Mouse (Mus musculus): ENCODE results near the gene Plekhg3. TPM values are rescaled to one million over a fixed set of nuclear protein-coding genes. Genes with fewer than 3 reads are reported as not detected.

The Plekhg3 gene
- polyA plus RNA-seq, 1 experiment = 11.2 TPM

- Histone ChIP-seq H3ac (ENCODE audit: control insufficient read depth, insufficient read length) (no peak overlapping the region), H3K79me2 (ENCODE audit: control insufficient read depth, insufficient read depth) (no peaks in the 10 kb centered on the region), H3K27me3 (ENCODE audit: control insufficient read depth, insufficient read depth, insufficient read length) (peaks cover 43% of the 10 kb centered on the region), H3K36me3 (ENCODE audit: control insufficient read depth, insufficient read depth) (no peaks in the 10 kb centered on the region), H3K4me2 (ENCODE audit: low read depth) (no peak overlapping the region), H3K4me3 (no peak overlapping the region)
- TF ChIP-seq TCF12 (IDR thresholded peaks at IDR 0.05; ENCODE audit: insufficient read depth, poor library complexity, severe bottlenecking) = no peak
- TF ChIP-seq SRF (IDR thresholded peaks at IDR 0.05; ENCODE audit: control insufficient read depth, insufficient read length, low read depth) = no peak
- TF ChIP-seq CEBPB (IDR thresholded peaks at IDR 0.05; ENCODE audit: insufficient read depth, poor library complexity, severe bottlenecking) = no peak
- no peak for TF ChIP-seq E2F4 (IDR thresholded peaks at IDR 0.05; ENCODE audit: insufficient read depth)
- TF ChIP-seq MYOD1 (IDR thresholded peaks at IDR 0.05; ENCODE audit: control insufficient read depth in 1 of 3, insufficient read length in 2 of 3, low read depth in 2 of 3) = peak in 2 of 3 experiments; percentile 36 to 41
- TF ChIP-seq MAX (IDR thresholded peaks at IDR 0.05; ENCODE audit: low read depth) = no peak
- TF ChIP-seq REST (IDR thresholded peaks at IDR 0.05; ENCODE audit: insufficient read depth, insufficient read length) = no peak
- TF ChIP-seq TCF3 (IDR thresholded peaks at IDR 0.05; ENCODE audit: insufficient read length, low read depth) = no peak
- TF ChIP-seq POLR2AphosphoS2 (IDR thresholded peaks at IDR 0.05; ENCODE audit: insufficient read length, low read depth) = no peak
- TF ChIP-seq POLR2A (IDR thresholded peaks at IDR 0.05; ENCODE audit: insufficient read length, low read depth) = no peak
- TF ChIP-seq MYOG (IDR thresholded peaks at IDR 0.05; ENCODE audit: control insufficient read depth in 1 of 3, insufficient read depth in 1 of 3, insufficient read length in 2 of 3, low read depth in 2 of 3) = peak in 1 of 3 experiments; percentile 9
- no peak for TF ChIP-seq USF1 (IDR thresholded peaks at IDR 0.05; ENCODE audit: low read depth)
These were observed 77.5 kb downstream of the Plekhg3 start for GRCm38 (mm10) chr12:76608241-76608640.

- H3K36me3 ChIP-seq (ENCODE audit: control insufficient read depth, insufficient read depth) = no peaks in the 10 kb centered on the region
- no peaks in the 10 kb centered on the region for H3K79me2 ChIP-seq (ENCODE audit: control insufficient read depth, insufficient read depth)
- TF ChIP-seq MAX (IDR thresholded peaks at IDR 0.05; ENCODE audit: low read depth) (no peak), USF1 (IDR thresholded peaks at IDR 0.05; ENCODE audit: low read depth) (no peak), TCF12 (IDR thresholded peaks at IDR 0.05; ENCODE audit: insufficient read depth, poor library complexity, severe bottlenecking) (no peak), MYOD1 (IDR thresholded peaks at IDR 0.05; ENCODE audit: control insufficient read depth in 1 of 3, insufficient read length in 2 of 3, low read depth in 2 of 3) (no peak), SRF (IDR thresholded peaks at IDR 0.05; ENCODE audit: control insufficient read depth, insufficient read length, low read depth) (no peak), POLR2A (IDR thresholded peaks at IDR 0.05; ENCODE audit: insufficient read length, low read depth) (no peak), MYOG (IDR thresholded peaks at IDR 0.05; ENCODE audit: control insufficient read depth in 1 of 3, insufficient read depth in 1 of 3, insufficient read length in 2 of 3, low read depth in 2 of 3) (no peak), E2F4 (IDR thresholded peaks at IDR 0.05; ENCODE audit: insufficient read depth) (no peak), CEBPB (IDR thresholded peaks at IDR 0.05; ENCODE audit: insufficient read depth, poor library complexity, severe bottlenecking) (no peak), REST (IDR thresholded peaks at IDR 0.05; ENCODE audit: insufficient read depth, insufficient read length) (no peak), TCF3 (IDR thresholded peaks at IDR 0.05; ENCODE audit: insufficient read length, low read depth) (no peak), POLR2AphosphoS2 (IDR thresholded peaks at IDR 0.05; ENCODE audit: insufficient read length, low read depth) (no peak)
- H3ac ChIP-seq (ENCODE audit: control insufficient read depth, insufficient read length) = no peak overlapping the region
- peaks cover 43% of the 10 kb centered on the region for H3K27me3 ChIP-seq (ENCODE audit: control insufficient read depth, insufficient read depth, insufficient read length)
- no peak overlapping the region for H3K4me2 ChIP-seq (ENCODE audit: low read depth)
- H3K4me3 ChIP-seq = no peak overlapping the region
These were observed 78.4 kb downstream of the Plekhg3 start for GRCm38 (mm10) chr12:76608997-76609565.

GRCm38 (mm10) chr12:76612621-76613020, 81.9 kb downstream of the Plekhg3 start:
- TF ChIP-seq TCF12 (IDR thresholded peaks at IDR 0.05; ENCODE audit: insufficient read depth, poor library complexity, severe bottlenecking) (no peak), MYOG (IDR thresholded peaks at IDR 0.05; ENCODE audit: control insufficient read depth in 1 of 3, insufficient read depth in 1 of 3, insufficient read length in 2 of 3, low read depth in 2 of 3) (no peak), MAX (IDR thresholded peaks at IDR 0.05; ENCODE audit: low read depth) (no peak), CEBPB (IDR thresholded peaks at IDR 0.05; ENCODE audit: insufficient read depth, poor library complexity, severe bottlenecking) (no peak), POLR2AphosphoS2 (IDR thresholded peaks at IDR 0.05; ENCODE audit: insufficient read length, low read depth) (no peak)
- Histone ChIP-seq H3K27me3 (ENCODE audit: control insufficient read depth, insufficient read depth, insufficient read length) (peaks cover 27% of the 10 kb centered on the region), H3K4me3 (no peak overlapping the region), H3ac (ENCODE audit: control insufficient read depth, insufficient read length) (no peak overlapping the region), H3K4me2 (ENCODE audit: low read depth) (no peak overlapping the region), H3K79me2 (ENCODE audit: control insufficient read depth, insufficient read depth) (no peaks in the 10 kb centered on the region), H3K36me3 (ENCODE audit: control insufficient read depth, insufficient read depth) (no peaks in the 10 kb centered on the region)

- Histone ChIP-seq H3K36me3 (ENCODE audit: control insufficient read depth, insufficient read depth) (no peaks in the 10 kb centered on the region), H3K4me2 (ENCODE audit: low read depth) (no peak overlapping the region), H3ac (ENCODE audit: control insufficient read depth, insufficient read length) (no peak overlapping the region), H3K4me3 (no peak overlapping the region), H3K27me3 (ENCODE audit: control insufficient read depth, insufficient read depth, insufficient read length) (peaks cover 24% of the 10 kb centered on the region), H3K79me2 (ENCODE audit: control insufficient read depth, insufficient read depth) (no peaks in the 10 kb centered on the region)
- TF ChIP-seq POLR2A (IDR thresholded peaks at IDR 0.05; ENCODE audit: insufficient read length, low read depth) = no peak
- TF ChIP-seq E2F4 (IDR thresholded peaks at IDR 0.05; ENCODE audit: insufficient read depth) = no peak
- no peak for TF ChIP-seq TCF12 (IDR thresholded peaks at IDR 0.05; ENCODE audit: insufficient read depth, poor library complexity, severe bottlenecking)
- no peak for TF ChIP-seq MYOG (IDR thresholded peaks at IDR 0.05; ENCODE audit: control insufficient read depth in 1 of 3, insufficient read depth in 1 of 3, insufficient read length in 2 of 3, low read depth in 2 of 3)
- TF ChIP-seq POLR2AphosphoS2 (IDR thresholded peaks at IDR 0.05; ENCODE audit: insufficient read length, low read depth) = no peak
- TF ChIP-seq CEBPB (IDR thresholded peaks at IDR 0.05; ENCODE audit: insufficient read depth, poor library complexity, severe bottlenecking) = no peak
- TF ChIP-seq SRF (IDR thresholded peaks at IDR 0.05; ENCODE audit: control insufficient read depth, insufficient read length, low read depth) = no peak
- TF ChIP-seq TCF3 (IDR thresholded peaks at IDR 0.05; ENCODE audit: insufficient read length, low read depth) = no peak
- TF ChIP-seq MAX (IDR thresholded peaks at IDR 0.05; ENCODE audit: low read depth) = no peak
- no peak for TF ChIP-seq REST (IDR thresholded peaks at IDR 0.05; ENCODE audit: insufficient read depth, insufficient read length)
- no peak for TF ChIP-seq MYOD1 (IDR thresholded peaks at IDR 0.05; ENCODE audit: control insufficient read depth in 1 of 3, insufficient read length in 2 of 3, low read depth in 2 of 3)
- no peak for TF ChIP-seq USF1 (IDR thresholded peaks at IDR 0.05; ENCODE audit: low read depth)
These were observed 84.3 kb downstream of the Plekhg3 start for GRCm38 (mm10) chr12:76614868-76615579.
